Mouse (Mus musculus) ZHBTc4 (cell line): ENCODE results near the gene Ntng2.
A peak's percentile ranks its signal among the peaks of the same experiment; 100 is the strongest.

ENCODE experiments used
- DNase-seq: peaks from one replicate; pipeline ENCODE4 v3.0.0-alpha.2; 2011; ENCODE audit warnings: low read depth, low spot score

The Ntng2 gene

DNA sequence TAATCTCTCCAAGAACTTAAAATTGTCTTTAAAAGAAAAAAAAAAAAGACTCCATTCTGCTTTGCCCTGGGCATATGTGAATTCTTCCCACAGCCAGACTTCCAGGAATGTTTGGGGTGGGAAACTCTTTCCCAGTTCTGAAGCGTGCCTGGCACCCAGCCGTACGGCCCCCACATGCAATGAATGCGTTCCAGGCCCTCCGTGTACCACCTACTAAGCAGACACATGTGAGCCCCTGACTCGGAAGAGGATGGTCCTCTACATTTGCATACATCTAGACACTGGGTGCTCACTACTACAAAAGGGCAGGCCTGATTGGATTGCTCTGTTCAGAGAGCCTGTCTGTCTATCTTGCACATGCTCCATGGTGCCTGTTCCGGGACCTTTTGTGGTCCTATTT lies 17.0 kb downstream of the Ntng2 start:
- DNase-seq = no peak

DNA sequence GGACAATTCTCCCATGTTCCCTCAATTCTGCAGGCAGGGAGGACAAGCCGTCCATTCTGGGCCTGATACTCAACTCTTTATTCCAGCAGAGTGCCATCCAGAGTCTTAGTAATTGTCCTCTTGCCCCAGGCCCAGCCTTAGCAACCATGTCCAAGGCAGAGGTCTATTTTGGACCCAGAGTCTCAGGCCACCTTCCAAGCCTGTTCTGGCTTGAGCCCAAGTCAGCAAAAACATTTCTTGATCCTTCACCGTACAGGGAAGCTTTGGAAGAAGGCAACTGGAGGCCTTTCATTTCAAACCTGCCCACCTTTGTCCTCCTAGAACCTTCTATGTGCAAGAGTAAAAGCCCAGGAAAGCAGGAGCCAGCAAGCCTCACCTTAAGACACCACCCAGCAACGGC lies 17.8 kb downstream of the Ntng2 start:
- no peak for DNase-seq

DNA sequence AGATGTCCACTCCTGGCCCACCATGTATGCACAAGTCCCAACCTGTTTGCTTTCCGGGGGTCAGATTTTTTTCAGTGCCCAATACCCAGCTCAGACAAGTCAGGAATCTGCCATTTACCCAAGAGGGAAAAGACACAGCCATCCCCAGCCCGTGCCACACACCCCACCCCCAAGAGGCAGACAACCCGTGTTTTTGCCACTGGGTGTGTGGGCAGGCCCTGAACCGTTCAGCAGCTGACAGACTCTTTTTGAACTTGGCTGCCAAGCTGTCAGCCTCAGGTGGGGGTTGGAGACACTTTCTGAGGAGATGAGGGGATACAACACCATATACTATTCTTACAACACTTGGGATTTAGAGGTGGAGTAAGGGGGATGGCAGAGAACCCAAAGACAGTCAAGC lies 18.8 kb downstream of the Ntng2 start:
- DNase-seq = no peak

DNA sequence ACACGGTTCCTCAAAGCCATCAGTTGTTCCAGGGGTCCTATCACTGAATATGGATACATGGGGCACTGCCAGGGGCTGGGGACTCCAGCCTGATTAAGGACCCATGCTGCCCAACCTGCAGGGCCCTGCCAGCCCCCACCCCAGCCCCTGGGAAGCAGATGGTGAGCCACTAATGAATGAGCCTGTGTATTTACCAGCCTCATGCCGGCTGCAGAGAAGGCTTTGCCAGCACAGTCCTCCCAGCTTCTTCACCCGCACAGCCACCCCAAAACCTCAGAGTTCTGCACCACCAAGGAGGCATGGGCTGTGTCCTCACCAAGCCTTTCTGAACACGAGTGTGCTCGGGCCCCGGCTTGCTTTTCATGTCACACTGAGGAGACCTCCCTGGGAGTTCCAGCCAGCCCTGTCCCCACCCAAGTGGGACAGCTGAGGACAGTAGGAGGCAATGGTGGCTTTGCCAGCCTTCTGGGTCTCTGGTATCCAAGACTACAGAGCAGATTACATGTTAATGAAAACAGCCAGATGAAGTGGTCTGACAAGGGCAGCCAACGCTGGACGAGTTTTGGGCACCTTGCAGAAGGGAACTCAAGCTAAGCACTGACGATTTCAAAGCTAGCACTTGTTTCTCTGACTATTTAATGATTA lies 22.5 kb downstream of the Ntng2 start:
- no peak for DNase-seq

DNA sequence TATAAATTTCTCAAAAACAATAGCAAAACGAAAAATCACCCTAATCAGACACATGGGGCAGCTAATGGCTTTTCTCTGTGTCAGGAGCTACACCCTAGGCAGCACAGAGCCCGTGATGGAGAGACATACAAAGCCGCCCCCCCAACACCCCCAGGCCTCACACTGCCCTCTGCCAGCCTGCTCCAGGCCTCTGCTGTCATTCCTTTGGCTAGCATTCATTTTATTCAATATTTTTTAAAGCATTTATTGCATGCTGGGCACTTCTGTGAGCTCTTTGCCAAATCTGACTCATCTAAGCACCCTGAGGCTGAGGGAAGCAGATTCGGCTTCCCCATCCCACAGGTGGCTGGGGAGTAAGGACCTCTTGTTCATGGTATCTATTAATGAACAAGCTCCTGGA lies 26.1 kb downstream of the Ntng2 start:
- DNase-seq = no peak

DNA sequence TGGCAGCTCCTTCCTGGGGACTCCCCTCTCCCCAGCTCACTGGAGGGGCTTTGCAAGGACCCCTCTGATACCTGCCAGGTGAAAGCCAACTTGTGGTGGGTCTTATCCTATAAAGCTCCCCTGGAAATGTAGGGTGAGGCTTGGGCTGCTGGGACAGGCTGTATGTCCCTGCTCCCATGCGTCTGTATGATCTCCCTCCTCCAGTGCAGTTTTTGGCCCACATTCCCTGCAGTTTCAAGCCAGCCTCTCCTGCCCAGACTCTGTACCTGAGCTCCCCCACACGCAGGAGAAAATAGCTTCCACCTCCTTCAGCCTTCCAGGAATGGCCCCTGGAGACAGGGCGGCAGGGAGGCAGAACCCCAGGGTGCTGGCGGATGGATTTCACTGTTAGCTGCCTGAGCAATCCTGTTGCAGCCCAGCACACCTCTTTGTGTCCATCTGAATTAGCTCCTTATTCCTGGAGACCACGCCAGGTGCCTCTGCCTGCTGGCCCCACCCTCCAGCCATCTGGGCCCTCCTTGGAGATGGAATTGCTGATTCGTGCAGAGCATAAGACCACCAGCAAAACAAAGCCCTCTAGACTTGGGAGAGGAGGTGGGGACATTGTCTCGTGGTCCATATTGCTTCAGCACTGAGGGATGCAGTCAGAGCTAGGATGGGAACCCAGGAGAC lies 29.1 kb downstream of the Ntng2 start:
- DNase-seq = no peak

DNA sequence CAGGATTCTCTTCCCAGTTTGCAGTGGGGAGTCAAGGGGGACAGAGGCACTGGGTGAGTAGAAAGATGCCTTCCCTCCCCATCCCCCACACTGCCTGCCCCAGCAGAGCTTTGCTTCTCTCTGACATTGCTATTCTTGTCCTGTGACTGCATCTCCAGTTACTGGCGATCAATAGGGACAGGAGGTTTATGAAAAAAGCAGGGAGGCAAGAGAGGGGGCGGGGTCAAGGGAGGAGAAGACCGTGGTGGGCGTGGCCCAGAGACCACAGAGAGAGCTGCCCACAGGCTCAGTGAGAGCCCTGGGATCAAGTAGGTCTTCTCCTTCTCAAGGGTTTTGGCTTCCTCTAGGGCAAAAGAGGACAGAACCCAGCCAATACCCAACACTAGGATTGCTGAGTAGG lies 30.5 kb downstream of the Ntng2 start:
- DNase-seq = peak; percentile 74

DNA sequence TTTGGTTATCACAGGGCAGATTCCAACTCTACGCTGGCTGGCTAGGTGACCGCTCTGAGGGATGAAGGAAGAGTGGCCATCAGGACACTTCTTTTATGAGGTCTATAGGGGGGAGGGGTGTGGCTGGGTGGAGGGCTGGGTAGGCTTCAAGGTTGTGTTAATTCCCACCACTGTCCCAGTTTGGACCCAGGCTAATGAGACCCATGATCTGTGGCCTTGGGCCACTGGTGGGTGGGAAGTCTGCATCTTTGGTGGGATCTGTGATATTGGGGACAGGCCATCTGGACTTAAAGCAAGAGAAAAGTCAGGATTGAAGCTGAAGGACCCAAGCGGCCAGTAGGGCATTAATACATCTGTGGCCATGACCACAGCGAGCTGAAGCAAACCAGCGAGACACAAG lies 34.0 kb downstream of the Ntng2 start:
- no peak for DNase-seq

DNA sequence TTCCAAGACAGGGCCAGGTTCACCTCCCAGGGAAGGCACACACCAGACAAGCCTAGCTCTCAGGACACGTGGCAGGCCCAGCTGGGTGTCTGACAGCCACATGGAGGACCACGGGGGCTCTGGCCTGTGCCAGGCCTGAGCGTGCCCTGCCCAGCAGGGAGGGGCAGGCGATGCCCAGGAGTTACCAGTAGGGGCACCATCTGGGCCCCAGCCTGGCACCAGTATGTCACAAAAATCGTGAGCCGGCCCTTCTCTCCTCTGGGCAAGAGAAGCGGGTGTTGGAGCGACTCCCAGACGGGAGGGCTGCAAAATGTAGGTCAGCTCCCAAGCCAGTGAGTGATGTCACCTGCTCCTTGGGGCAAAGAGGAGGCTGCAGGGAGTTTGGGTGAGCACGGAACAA lies 34.9 kb downstream of the Ntng2 start:
- no peak for DNase-seq

DNA sequence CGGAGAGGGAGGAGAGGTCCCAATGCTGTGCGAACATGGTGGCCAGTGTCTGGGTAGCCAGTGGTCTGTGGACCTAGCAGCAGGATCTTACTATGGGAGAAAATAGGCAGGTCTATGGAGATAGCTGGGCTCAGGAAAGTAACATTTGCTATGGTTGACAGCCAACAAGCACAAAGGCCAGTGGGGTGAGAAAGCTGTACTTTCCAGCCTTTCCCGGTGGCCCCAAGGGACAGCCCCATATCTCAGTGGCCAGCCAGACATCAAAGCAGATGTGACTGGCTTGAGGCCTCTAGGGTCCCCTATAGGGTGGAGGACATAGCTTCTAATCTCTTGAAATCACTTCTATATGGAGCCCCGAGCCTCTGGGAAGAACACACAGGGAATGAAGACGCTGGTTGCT lies 35.8 kb downstream of the Ntng2 start:
- DNase-seq = no peak

DNA sequence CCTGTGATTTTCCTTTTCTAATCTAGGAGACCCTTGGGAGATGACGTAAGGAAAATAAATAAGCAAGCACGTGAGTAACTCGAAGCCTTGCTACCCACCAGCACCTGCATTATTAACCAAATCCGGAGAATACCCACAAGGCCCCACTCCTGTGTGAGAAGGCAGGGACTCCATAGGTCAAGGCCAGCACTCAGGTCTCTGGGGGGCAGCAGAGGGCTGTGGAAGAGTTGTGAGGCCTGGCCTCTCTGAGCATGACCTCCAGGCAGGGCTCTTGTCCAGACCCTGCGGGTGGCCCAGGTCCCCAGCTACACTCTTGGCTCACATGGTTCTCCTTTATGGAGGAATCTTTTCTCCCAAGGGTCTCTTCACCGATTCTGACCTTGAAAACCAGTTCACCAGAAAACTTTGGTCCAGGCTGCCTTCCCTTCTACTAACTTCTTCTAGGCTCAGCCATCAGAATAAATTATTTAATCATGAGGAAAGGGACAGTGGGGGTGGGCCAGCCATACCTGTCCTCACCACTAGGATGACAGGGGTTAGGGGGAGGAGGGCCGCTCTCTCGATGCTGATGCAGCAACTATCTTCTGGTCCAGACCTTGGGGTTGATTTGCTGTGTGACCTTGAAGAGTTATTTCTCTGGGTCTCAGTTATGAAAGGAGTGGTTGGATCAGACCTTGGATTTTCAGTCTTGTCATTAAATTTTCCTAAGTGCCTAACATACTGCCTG lies 36.4 kb downstream of the Ntng2 start:
- peak; percentile 49 for DNase-seq

DNA sequence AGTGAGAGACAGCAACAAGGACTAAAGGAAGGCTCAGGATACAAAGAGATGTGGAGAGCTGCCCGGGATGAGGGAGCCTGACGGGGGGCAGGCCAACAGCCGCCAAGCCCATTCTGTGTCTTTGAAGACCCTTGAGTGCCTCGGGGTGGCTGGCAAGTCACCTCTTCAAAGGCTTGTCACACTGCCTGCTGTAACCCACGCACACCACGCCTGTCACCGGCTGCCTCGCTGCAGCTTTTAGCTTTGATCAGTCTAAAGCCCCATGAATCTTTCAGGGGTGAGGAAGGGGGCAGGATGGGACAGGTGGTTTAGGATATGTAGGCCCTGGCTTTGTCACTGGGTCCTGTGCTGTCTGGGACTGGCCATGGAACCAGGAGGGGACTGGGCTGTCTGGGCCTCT lies 46.6 kb downstream of the Ntng2 start:
- DNase-seq = no peak

DNA sequence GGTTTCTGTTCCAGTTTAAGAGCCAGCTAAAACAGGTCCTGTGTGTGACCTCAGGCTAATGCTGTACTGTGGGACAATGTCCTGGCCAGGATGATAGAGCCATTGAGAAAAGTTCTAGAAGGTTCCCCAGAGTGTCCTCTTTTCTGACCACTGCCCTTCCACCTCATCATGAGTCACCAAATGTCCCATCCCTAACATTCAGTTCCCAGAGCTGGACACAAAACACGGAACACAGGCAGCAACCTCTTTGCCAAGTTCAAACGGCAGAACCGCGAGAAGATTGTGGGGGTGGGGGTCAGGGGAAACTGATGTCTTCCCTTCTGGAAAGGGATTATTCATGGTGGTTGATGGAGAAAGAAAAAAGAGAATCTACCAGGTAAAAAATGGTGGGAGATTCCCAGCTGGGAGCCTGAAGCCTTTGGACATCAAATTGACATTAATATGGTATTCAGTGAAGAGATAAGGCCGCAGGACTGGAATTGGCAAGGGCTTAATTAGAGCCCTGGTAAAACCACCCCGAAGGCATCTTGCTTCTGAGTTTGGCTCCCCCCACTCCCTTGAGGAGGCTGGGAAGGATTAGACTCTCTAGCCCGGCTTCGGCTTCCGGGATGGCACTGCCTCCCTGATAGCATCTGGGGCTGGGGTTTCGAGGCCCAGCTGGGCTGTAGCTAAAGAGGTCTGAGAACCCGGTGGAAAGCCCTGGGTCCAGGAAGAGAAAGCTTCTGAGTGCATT lies 51.4 kb downstream of the Ntng2 start:
- DNase-seq = no peak

DNA sequence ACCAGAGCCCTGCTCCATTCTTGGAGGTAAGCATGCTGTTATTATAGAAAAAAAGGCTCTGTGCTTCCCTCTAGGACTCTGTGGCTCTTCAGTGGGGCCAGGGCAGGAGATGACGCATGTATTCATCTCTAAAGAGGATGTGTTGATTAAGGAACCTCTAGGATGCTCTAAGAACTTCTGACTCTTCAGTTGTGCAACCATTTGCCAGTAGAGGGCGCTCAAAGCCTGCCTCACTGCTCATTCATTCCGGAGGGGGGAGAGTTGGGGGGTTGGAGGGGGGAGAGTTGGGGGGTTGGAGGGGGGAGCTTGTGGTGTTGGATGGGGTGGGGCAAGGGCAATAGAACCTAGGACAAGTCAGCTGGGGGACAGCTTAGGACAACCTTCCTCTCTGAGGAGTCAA lies 52.9 kb downstream of the Ntng2 start:
- peak; percentile 56 for DNase-seq

DNA sequence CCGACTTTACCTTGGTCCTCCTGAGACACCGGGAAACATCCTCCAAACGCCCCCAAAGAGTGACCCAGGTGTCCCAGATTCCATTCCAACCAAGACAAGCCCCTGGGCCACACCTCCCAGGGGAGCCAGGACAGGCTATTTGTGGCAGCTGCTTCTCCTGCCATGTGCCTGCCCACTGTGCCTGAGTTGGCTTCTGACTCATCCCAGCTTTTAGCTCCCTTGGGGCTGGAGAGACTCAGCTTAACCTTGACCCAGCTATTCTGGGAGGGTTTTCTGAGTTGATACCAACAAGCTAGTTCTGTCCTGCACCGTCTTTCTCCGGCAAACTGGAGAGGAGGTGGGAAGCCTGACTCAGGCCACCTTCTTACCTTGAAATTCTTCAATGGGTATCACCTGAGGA lies 54.4 kb downstream of the Ntng2 start:
- no peak for DNase-seq

DNA sequence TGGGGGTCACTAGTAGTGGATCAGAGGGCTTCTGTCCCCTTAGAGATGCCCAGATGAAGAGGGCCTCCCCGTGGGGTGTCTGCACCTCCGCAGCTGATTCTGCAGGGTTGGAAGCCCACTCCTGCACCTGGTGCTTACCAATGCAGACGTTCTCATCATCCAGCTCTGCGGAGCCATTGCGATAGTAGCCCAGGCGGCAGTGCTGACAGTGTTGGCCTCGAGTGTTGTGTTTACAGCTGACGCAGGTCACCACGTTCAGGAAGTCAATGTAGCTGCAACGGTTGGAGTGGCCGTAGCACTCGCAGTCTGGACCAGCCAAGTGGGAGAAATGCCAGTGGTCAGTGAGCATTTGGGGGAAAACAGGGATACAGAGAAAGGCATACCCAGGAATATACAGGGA lies 56.0 kb downstream of the Ntng2 start:
- DNase-seq = no peak

DNA sequence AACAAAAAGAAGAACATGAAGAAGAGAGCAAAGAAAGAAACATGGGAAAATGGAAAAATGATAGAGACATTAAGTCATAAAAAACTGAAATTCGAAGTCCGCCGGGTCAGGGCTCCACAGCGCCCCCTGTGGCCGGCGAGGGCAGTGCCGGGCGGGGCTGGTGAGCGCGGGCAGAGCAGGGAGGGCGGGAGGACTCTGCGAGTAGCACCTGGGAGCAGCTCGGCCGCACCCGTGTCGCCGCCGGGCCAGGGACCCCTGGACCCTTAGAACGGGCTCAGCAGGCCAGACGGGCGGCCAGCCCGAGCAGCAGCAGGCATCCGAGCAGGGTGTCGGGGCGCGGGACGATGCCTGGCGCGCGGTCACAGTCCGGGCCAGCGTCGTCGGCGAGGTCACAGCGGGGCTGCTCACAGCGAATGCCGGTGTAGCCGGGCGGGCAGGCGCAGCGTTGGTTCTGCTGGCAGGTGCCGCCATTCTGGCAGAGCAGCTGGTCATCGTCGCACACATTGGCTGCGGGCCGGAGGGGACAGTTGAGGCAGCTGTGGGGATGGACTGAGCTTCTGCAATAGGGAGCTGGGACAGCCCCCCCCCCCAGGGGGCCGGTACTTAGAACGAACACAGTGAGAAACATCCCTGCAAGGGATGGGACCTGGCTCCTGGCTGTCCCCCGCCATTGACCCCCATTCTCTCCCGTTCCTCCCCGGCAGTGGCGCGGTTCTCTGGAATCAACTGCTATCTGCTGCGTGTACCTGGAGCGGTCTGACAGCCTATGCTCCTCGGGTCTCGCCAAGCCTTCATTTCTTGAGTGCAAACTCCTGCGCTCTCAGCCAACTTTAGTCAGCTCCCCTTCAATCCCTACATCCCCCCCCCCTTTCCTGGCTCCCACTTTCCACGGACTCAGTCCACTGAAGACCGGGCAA lies 58.0 kb downstream of the Ntng2 start:
- peak; percentile 79 for DNase-seq

DNA sequence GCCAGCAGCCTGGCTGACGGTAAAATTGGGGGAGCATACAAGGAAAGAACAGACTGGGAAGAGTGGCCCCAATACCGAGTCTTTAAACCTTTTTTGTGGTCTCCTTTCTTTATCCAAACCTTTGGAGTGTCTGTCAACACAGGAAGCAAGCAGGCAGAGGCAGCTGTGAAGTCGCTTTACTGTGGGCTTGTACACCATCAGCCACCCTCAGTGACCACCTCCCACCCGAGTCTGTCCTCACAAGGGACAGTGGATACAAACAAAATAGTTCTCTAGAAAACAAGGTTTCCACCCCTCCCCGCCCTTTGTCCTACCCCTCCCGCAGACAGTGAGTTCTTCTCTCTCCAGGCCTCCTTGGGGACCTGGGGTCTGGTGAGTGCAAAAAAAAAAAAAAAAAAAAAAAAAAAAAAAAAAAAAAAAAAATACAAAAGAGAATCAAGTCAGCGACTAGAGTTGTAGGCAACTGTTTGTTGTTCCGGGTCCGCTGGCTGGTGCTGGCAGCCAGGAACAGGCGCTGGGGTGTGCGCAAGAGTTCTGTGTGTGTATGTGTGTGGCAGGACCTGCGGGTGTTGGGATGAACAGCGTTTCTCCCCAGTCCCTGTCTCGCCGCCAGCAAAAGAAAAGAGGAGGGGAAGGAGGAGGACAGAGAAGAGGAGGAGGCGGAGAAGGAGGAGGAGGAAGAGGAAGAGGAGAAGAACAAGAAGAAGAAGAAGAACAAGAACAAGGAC lies 58.8 kb downstream of the Ntng2 start:
- no peak for DNase-seq

DNA sequence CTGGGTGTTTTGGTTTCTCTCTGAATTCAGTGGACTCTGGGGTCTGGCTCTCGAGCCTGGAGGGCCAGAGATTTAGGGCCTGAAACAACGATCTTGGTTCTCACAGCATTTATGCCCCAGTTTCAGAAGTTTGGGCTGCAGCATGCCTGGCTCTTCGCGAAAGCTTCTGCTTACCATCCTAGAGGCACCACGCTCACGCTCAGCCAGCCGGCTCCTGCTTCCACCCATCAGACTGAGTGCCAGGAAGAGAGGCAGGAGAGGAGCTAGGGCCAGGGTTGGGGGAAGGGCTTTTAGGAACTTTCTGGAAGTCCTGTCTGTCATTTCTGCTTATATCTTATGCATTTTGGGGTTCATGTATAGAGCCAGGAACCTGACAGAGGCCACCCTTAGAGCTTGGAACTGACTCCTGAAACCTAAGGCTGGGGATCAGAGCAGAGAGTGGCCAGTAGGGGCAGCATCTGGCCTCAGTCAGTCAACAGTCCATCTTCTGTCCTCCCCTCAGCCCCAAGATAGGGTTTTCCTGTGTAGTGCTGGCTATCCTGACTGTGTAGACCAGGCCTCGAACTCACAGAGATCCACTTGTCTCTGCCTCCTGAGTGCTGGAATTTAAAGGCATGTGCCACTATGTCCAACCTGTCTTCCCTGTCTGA lies 60.1 kb downstream of the Ntng2 start:
- no peak for DNase-seq
